Mouse (Mus musculus): Measurements from ENCODE around the gene Tnfsf14. TPM values are rescaled to one million over a fixed set of nuclear protein-coding genes. Genes with fewer than 3 reads are reported as not detected.

The Tnfsf14 gene
- polyA plus RNA-seq (2014; fragmentation: Illumina TruSeq; extraction: RNeasy Lipid Tissue Mini Kit (QIAGEN cat#74804); ENCODE audit: low read depth, low replicate concordance) = not detected

GRCm38 (mm10) chr17:57194041-57194507 lies at the start of gene Tnfsf14:
Gene Tnfsf14, minus strand, starts transcription at chr17:57194177.

GRCm38 (mm10) chr17:57228014-57228413 lies 34.0 kb upstream of the Tnfsf14 start, which contains the start of gene C3:
Gene C3, minus strand, starts transcription at chr17:57228136.

GRCm38 (mm10) chr17:57148994-57149803 lies 44.8 kb downstream of the Tnfsf14 start, which contains the start of gene Cd70:
Gene Cd70, minus strand, starts transcription at chr17:57149777.

Other genes starting within 250 kb of the Tnfsf14 start
- not detected for gene Acer1, start 212.1 kb downstream of the Tnfsf14 start, polyA plus RNA-seq (2014; fragmentation: Illumina TruSeq; extraction: RNeasy Lipid Tissue Mini Kit (QIAGEN cat#74804); ENCODE audit: low read depth, low replicate concordance)
- gene Clpp, start 203.9 kb downstream of the Tnfsf14 start, polyA plus RNA-seq (2014; fragmentation: Illumina TruSeq; extraction: RNeasy Lipid Tissue Mini Kit (QIAGEN cat#74804); ENCODE audit: low read depth, low replicate concordance) = 0.98 TPM
- 2.4 TPM for gene Alkbh7, start 196.8 kb downstream of the Tnfsf14 start, polyA plus RNA-seq (2014; fragmentation: Illumina TruSeq; extraction: RNeasy Lipid Tissue Mini Kit (QIAGEN cat#74804); ENCODE audit: low read depth, low replicate concordance)
- gene Pspn, start 194.2 kb downstream of the Tnfsf14 start, polyA plus RNA-seq (2014; fragmentation: Illumina TruSeq; extraction: RNeasy Lipid Tissue Mini Kit (QIAGEN cat#74804); ENCODE audit: low read depth, low replicate concordance) = not detected
- 22.5 TPM for gene Gtf2f1, start 182.9 kb downstream of the Tnfsf14 start, polyA plus RNA-seq (2014; fragmentation: Illumina TruSeq; extraction: RNeasy Lipid Tissue Mini Kit (QIAGEN cat#74804); ENCODE audit: low read depth, low replicate concordance)
- gene Gm17949, start 182.7 kb downstream of the Tnfsf14 start, polyA plus RNA-seq (2014; fragmentation: Illumina TruSeq; extraction: RNeasy Lipid Tissue Mini Kit (QIAGEN cat#74804); ENCODE audit: low read depth, low replicate concordance) = 1.6 TPM
- gene Khsrp, start 162.7 kb downstream of the Tnfsf14 start, polyA plus RNA-seq (2014; fragmentation: Illumina TruSeq; extraction: RNeasy Lipid Tissue Mini Kit (QIAGEN cat#74804); ENCODE audit: low read depth, low replicate concordance) = 6.2 TPM
- gene Slc25a41, start 152.5 kb downstream of the Tnfsf14 start, polyA plus RNA-seq (2014; fragmentation: Illumina TruSeq; extraction: RNeasy Lipid Tissue Mini Kit (QIAGEN cat#74804); ENCODE audit: low read depth, low replicate concordance) = 3.7 TPM
- gene Crb3, start 135.1 kb downstream of the Tnfsf14 start, polyA plus RNA-seq (2014; fragmentation: Illumina TruSeq; extraction: RNeasy Lipid Tissue Mini Kit (QIAGEN cat#74804); ENCODE audit: low read depth, low replicate concordance) = 0.41 TPM
- 2.7 TPM for gene Slc25a23, start 134.3 kb downstream of the Tnfsf14 start, polyA plus RNA-seq (2014; fragmentation: Illumina TruSeq; extraction: RNeasy Lipid Tissue Mini Kit (QIAGEN cat#74804); ENCODE audit: low read depth, low replicate concordance)
- not detected for gene Dennd1c, start 115.7 kb downstream of the Tnfsf14 start, polyA plus RNA-seq (2014; fragmentation: Illumina TruSeq; extraction: RNeasy Lipid Tissue Mini Kit (QIAGEN cat#74804); ENCODE audit: low read depth, low replicate concordance)
- not detected for gene Tubb4a, start 106.4 kb downstream of the Tnfsf14 start, polyA plus RNA-seq (2014; fragmentation: Illumina TruSeq; extraction: RNeasy Lipid Tissue Mini Kit (QIAGEN cat#74804); ENCODE audit: low read depth, low replicate concordance)
- gene Tnfsf9, start 88.9 kb downstream of the Tnfsf14 start, polyA plus RNA-seq (2014; fragmentation: Illumina TruSeq; extraction: RNeasy Lipid Tissue Mini Kit (QIAGEN cat#74804); ENCODE audit: low read depth, low replicate concordance) = not detected
- not detected for gene Cd70, start 44.4 kb downstream of the Tnfsf14 start, polyA plus RNA-seq (2014; fragmentation: Illumina TruSeq; extraction: RNeasy Lipid Tissue Mini Kit (QIAGEN cat#74804); ENCODE audit: low read depth, low replicate concordance)
- 10.5 TPM for gene C3, start 34.0 kb upstream of the Tnfsf14 start, polyA plus RNA-seq (2014; fragmentation: Illumina TruSeq; extraction: RNeasy Lipid Tissue Mini Kit (QIAGEN cat#74804); ENCODE audit: low read depth, low replicate concordance)
- 2.2 TPM for gene Gpr108, start 54.3 kb upstream of the Tnfsf14 start, polyA plus RNA-seq (2014; fragmentation: Illumina TruSeq; extraction: RNeasy Lipid Tissue Mini Kit (QIAGEN cat#74804); ENCODE audit: low read depth, low replicate concordance)
- gene Trip10, start 55.3 kb upstream of the Tnfsf14 start, polyA plus RNA-seq (2014; fragmentation: Illumina TruSeq; extraction: RNeasy Lipid Tissue Mini Kit (QIAGEN cat#74804); ENCODE audit: low read depth, low replicate concordance) = 0.85 TPM
- gene Vav1, start 84.9 kb upstream of the Tnfsf14 start, polyA plus RNA-seq (2014; fragmentation: Illumina TruSeq; extraction: RNeasy Lipid Tissue Mini Kit (QIAGEN cat#74804); ENCODE audit: low read depth, low replicate concordance) = 3.2 TPM
- gene Adgre1, start 164.5 kb upstream of the Tnfsf14 start, polyA plus RNA-seq (2014; fragmentation: Illumina TruSeq; extraction: RNeasy Lipid Tissue Mini Kit (QIAGEN cat#74804); ENCODE audit: low read depth, low replicate concordance) = 2.9 TPM

All from testis, adult 10 weeks (tissue).